Mouse (Mus musculus): Measurements from ENCODE around the gene Sytl3.

The Sytl3 gene

DNA sequence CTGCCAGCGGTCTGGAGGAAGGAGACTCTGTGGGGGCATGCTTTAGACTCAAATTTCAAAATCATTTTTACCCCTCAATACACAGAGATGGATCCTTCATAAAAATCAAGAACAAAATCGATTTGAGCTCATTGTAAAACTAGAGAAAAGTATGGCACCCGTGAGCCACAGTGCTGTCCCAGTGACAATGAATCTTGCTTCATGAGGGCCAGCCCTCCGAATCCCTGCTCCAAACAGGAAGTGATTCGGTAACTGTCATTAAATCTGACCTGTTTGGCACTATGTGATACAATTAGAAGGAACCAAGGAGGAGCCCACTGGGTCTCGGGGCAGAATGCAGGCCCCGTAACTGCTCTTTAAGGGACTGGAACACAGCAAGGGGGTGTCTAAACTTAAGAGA is 79.9 kb downstream of the Sytl3 start:
- no peak for DNase-seq

DNA sequence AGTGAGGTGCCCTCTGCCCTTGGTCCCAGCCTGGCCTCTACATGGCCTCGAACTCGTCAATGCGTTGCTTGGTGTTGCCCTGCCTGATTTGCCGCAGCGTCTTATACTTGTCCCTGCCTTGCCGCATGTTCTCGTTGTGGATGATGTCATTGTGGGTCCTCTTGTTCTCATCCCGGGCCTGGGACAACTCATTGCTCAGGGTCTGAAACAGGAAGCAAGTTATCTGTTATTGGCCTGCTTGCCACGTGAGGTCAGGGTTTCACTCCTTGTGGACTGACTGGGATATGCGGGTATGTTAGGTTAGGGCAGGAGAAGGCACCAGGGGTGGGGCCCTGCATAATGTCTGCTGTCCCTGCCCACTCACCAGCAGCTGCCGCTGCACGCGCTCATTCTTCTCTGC is 80.4 kb downstream of the Sytl3 start:
- no peak for DNase-seq

DNA sequence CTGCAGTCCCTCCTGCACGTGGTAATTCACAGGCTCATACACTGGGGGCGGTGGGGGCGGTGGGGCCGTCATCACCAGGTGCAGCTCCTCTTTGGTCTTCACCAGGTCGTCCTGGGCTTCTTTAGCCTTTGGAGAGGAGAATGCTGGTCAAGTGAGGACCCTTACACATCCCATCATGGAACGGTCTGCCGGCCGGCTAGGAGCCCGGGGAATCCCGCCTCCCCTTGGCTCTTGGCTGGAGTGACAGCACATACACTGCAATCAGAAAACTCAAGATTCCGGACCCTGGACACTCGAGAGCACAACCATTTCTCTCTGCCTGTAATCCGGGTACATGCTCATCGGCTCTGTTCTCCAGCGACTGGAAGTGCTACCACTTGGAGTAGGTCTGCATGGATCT is 80.9 kb downstream of the Sytl3 start:
- no peak for DNase-seq

DNA sequence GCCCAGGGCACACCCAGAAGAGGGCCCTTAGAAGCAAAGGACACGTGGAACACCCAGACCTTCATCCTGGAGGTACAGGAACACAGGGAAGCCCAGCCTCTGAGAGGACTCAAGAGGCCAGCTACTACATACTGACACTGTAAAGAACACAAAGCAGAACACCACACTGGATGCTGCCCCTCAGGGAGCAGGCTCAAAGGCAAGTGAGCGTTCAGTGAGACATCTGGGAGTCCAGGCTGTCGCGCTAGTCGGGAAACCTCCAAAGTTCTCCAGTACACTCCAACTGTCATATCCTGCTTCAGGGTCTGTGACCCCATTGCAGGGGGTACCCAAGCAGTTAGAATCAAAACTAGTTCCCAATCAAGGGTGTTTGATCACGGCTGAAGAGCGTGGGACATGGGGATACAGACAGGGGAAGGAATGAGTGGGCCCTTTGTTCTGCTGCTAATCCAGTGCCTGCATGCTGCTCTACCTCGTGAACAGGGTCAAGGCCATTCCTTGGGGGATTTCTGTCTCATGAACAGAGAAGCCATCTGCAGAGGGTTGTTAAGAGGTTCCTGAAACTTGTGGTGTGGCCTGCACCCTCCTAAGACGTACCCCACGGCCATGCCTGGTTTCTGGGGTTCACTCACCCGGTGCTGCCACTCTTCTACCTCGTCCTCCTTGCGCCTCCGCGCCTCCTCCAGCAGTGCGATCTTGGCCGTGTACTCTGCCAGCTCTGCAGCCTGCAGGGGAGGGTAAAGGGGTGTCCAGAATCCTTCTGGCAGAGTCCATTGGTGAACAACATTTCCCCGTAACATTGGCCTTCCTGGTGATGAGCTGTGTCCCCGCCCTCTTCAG is 81.7 kb downstream of the Sytl3 start:
- DNase-seq = no peak

DNA sequence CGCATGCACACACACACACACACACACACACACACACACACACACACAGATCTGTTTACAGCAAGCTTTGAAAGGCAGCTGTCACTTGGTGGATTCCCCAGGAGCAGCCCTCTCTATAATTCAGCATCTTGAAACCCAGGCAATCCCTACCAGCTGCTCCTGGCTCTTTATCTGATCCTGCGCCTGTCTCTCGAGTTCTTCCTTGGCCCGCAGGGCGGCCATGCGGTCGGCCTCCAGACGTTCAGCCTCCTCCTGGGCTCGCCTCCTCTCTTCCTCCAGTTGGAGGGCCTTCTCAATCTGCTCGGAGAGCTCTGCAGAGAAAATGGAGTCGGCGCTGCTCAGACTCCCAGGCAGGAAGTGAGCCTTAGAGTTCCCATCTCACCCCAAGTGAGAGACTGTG is 82.4 kb downstream of the Sytl3 start:
- DNase-seq = no peak

DNA sequence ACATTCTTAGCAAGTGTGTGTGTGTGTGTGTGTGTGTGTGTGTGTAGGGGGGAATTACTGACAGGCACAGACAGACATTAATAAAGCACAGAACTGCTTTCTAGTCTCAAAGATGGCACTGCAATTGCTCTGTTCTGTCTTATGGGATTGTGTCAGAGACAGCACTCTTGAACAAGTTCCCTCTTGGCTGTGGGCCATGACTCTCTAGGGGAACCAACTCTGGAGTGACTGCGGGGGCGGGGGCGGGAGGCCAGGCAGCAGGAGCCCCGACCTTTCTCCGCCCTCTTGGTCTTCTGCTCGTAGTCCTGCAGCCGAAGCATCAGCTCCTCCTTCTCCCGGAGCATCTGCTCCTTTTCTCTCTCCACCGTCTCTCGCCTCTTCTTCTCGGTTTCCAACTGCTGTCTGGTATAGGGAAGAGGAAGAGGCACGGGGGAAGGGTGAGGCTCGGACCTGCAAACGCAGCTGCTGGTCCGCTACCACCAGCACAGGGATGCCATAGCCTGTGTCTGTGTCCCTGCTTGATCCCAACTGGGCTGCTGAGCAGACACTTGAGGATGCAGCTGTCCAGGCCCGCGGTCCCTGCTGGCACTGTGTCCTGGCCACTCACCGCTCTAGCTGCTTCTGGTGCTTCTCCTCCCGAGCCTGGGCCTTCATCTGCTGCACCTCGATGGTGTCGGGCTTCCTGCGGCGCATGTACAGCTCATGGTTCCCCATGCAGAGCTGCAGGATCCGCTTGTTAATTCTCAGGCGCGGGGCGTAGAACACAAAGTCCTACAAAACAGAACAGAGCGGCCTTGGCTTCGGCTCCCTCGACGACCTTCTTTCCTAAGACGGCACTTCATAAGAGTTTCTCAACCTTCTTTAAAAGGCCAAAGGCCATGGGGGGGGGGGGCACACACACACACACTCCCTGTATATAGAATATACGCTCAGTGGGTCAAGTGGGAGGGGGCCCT is 83.5 kb downstream of the Sytl3 start:
- DNase-seq = peak in 1 of 2 experiments; percentile 61

DNA sequence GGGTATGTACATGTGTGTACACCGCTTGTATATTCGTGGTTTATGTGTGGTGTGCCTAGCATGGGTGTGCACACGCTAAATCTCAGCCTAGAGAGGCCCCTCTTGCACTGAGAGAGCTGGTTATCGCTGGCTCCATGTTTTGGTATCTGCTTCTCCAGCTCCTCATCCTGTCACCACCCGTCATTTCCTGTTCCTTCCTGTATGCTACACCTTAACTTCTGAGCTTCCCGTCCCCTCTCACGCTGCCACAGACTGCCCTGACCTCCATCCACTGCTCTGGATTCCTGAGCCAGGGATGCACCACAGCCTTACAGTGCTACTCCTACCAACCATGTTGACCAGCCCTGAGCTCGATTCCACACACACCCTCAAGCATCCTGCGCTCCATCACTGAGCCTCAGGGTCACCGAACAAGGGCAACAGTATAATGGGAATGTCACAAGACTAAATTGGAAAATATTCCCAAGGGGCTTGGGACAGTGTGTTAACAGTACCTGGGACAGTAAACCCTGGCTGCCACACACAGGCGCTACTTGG is 84.2 kb downstream of the Sytl3 start:
- DNase-seq = peak in 1 of 2 experiments; percentile 7

DNA sequence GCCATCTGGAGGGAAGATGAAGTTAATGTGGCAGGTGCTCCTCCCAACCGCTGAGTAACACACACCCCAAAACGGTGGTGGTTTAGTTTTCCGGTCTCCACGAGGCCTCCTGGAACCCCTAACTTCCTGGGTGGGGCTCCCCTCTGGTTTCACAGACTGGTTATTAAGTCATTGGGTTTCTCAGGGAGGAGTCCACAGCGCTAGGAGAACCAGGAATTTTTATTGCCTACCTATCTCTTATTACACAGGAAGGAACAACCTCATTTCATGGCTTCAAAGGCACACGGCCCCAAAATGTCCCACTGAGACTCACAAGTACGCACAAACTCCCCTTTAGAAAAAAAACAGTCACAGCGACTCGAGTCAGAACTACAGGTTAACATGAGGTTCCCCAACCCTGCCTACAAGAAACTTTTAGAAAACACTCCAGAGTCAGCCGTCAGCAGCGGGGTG is 84.9 kb downstream of the Sytl3 start:
- DNase-seq = peak in 1 of 2 experiments; percentile 4

DNA sequence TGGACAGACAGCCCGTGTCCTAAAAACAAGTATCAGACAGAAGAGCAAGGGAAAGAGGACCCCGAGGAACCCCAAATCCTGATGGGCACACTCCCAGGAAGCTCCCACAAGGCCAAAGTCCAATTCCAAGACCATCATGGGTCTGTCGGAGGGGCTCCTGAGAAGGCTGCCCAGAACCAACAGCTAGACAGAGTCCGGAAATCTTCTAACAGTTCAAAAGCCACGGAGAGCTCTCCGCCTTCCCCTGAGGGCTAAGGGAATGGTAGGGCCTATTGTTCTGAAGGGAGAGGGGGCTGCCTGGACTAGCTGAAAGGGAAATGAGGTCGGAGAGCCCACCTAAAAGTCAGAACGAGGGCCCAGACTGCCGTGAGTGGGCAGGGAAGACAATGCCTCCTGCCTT is 85.5 kb downstream of the Sytl3 start:
- peak in 1 of 2 experiments; percentile 3 for DNase-seq

DNA sequence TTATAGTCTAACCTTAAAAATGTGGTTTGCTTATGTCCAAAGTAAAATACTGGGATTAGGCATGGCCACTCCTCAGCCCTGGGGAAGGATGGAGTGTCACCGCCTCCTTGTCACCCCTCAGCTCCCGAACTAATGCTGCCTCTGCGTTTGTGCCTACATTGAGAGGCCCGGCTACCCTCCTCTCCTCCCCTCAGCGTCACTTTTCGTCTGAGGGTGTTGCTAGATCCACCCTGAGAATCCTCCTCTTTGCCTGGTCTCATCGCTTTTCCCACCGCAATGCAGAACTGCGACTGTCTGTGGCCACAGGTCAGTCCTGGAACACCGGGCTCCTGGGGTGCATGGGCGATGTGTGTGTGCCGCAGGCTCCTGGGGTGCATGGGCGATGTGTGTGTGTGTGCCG is 86.0 kb downstream of the Sytl3 start:
- no peak for DNase-seq

DNA sequence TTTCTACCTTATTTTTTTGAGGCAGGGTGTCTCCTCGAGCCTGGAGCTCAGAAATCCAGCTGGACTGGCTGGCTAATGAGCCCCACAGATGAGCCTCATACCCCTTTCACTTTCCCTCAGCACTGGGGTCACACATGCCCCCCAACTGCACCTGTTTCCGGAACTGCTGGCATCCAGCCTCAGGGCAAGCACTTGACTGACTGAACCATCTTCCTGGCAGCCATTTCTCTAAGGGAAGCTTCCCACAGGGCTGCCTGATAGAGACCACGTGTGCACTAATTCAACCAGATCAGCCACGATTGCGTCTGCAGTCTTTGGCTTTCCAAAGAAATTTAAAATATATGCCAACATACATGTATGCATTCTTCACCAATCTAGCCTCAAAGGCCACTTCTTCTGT is 86.6 kb downstream of the Sytl3 start:
- DNase-seq = peak in 1 of 2 experiments; percentile 52

DNA sequence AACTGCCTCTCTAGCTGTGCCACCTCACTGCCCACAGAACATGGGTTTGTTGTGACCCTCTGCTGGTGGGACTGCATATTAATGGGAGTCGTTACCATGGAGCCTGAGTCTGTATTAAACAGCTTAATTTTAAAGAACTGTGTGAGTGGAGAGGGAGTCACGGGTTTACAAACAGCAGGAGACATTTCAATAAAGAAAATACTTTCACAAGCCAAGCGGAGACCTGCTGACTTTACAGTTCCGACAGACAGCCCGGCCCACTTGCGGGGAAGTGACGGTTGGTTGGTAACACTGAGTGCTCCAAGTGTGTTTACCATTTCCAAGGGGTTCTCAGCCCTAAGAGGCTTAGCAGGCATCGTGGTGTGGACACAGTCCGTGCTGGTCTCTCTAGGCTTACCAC is 87.1 kb downstream of the Sytl3 start:
- DNase-seq = no peak

DNA sequence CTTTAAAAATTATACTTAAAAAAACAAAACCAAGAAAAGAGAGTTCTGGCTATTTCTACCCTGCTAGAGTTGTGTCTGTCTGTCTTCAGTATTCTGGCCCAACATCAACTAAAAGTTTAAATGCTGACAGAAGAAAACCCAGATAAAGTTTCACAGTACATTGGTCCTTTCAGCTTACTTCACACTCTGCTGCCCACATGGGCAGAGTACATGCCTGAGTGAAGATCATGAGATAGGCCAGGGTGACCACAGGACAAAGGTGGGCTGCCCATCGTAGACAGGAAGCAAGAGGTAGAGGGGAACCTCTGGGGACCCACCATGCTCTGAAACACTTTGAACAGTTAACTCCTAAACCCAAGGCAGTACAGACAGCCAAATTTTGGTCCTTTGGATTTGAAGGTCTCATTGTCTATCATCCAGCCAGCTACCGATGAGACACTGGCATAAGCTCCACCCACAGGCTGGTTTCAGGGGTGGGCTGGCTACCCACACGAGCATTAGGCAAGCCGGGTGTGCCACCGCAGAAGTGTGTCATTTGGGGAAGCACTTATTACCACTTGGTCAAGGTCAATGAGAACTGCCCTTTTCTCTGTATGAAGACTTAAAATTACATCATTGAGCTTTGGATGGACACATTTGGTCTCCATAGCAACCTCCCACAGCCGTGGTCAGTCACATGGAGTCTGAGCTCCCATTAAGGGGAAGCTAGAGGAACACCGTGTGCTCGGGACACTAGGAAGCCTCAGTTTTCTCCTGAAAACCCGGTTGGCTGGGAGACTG is 87.7 kb downstream of the Sytl3 start:
- DNase-seq = no peak

DNA sequence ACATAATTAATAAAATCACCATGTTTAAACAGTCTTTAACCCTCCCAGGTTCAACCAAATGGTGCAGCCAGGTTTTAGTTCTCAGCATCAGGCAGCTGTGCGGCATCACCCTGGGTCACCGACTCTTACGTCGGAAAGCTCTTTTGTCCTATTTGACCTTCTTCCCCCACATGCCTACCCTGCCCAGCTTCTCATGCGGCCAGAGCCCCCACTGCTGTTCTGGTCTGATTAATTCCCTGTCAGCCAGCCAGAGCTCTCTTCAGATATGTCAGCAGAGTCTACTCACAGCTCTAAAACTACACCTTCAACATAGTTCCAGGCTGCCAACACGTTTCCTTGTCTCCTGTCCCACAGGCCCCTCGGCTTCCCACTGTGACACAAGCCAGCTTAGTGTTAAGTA is 88.6 kb downstream of the Sytl3 start:
- peak in 1 of 2 experiments; percentile 47 for DNase-seq

DNA sequence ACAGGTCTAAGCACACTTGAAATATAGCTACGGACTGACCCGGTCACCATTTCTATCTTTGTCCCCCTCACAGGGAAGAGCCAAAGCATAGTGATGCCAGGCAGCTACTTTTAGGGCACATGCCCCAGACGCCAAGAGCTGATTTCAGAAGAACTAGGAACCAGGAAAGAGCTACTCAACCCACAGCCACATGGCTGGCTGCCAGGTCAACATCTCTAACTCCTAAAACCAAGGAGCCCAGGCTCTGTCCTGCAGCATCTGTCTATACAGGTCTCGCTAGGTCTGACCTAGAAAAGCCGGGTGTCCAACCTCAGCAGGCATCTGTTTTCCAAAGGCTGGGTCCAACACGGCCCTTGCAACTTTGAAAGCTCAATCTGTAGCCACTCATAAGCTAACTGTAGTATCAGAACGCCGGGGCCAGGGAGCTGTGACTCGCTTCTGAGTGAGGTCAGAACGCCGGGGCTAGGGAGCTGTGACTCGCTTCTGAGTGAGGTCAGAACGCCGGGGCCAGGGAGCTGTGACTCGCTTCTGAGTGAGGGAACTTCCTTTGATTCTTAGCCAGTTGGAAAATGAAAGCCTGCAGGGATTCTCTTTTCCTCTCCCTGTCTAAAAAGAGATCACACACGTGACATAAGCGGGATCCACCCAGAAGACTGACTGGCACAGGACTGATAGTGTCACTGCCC is 90.0 kb downstream of the Sytl3 start:
- DNase-seq = no peak

DNA sequence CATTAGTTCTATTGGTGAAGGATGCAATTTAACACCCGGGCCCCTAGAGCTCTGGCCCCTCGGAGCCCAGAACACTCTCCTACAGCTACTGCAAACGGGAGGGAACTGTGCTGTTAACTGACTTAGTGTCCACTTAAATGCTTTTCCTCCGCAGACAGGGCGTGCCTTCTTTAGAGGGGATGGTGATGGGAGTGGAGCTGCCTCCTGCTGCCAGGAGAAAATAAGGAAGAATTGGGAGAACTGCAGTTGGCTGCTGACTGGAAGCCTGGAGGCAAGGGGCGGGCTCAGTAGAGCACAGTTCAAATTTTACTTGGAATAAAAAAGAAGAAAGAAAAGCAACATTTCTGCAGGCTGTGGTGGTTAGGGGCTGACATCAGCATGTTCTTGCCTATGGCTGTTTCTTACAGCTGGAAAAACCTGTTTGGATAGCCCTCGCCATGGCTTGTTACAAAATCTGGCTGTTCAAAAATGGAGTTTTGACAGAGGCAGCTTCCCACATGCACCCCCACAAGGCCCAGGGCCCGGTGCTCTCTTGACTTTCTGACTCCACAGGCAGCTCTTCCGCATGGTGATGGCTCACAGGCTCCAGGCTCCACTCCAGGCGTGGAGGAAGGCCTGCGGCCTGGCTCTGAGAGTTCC is 92.4 kb downstream of the Sytl3 start:
- no peak for DNase-seq

DNA sequence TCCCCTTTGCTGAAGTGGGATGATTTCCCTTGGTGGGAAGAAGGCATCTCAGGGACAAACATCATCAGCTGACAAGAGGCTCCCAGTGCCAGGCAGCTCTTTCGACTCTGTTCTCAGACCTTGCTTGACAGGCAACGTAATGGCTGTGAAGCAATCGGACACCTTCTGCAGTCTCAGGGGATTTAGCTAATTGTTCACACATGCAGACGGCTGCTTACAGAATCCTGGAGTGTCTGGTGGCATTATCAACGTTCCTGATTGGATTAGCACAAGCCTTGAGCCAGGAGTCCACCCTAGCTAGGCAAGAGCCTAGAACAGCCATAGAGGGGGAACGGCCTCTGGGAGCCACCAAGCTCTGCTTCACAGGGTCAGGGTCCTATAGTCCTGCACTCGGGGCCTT is 93.5 kb downstream of the Sytl3 start:
- no peak for DNase-seq

DNA sequence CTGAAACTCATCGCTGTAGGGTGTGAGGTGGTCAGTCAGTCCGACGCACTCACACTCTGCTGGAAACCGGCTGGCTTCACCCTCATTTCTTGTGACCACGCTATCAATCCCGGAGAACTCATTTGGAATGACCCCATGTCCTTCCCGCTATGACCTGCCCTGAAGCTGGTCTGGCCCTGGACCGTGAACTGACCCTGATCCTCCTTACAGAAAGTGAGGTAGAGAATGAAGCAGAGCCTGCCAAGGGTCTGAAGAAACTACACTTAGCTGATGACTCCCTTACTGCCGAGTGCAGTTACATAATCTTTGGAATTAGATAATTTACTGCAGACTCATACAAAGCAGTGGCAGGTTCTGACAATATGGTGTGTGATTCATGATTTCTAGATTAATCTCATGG is 96.3 kb downstream of the Sytl3 start:
- DNase-seq = no peak

DNA sequence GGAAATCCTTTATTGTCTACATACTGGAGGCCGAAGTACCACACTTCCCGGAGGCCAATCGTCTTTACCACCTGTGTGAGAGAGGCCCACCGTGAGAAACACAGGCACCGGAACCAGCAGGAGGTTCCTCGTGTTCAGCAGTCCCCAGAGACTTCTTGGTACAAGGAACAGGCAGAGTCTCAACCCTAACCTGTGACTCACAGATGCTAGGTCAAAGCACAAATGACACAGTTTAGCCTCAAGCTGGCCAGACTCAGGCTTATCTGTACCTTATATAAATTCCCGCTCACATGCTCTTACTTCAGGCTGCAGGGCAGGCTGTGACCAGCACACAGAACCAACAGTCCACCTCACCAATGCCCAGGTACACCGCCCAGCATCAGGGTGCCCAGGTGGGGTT is 97.0 kb downstream of the Sytl3 start:
- DNase-seq = no peak

DNA sequence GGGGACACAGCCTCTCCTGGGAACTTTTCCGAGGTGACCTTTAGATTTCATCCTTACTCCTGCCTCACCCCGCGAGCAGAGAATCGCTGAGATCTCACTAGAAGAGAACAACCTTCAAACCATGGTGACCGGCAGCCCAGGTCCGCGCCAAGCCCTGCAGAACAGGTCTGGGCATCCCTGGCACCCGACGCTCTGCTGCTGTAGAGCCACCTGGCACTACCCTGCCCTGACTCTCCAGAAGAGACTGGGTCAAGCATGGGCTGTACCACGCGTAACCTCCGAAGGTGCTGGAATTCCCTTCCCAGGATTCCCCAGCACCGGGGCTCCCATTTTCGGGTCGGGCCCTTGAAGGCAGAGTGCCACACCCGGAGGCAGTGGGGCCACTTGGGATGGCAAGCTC is 99.0 kb downstream of the Sytl3 start:
- DNase-seq = no peak

DNA sequence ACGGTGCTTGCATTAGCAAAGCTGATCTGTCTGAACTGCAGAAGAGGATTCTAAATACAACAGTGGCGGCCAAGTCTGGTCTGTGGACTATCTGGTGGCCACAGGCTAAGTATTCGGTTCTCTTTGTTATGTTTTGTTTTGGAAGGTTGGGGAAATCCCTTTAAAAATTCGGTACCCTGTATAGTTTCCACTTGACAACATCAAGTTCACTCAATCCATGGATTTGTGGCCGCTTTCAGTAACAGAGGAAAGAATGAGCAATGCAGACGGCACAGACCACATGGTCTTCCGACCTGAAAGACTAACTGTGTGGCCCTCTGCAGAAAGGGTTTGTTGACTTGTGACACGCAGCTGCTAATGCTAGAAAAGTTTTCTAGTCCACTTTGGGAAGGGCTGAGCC is 100.0 kb downstream of the Sytl3 start:
- DNase-seq = no peak

Measured in cerebellum, postnatal 14 days (tissue).